Mouse (Mus musculus): Measurements from ENCODE around the gene Gltpd2. TPM values are rescaled to one million over a fixed set of nuclear protein-coding genes. Genes with fewer than 3 reads are reported as not detected.
A peak's percentile ranks its signal among the peaks of the same experiment; 100 is the strongest.
"Not testable (repeated sequence)": the region's sequence is repeated elsewhere in the genome, so short reads cannot be mapped to it uniquely, and the experiment has no call there.

Gltpd2 gene
- polyA plus RNA-seq, 1 experiment = not detected

GRCm38 (mm10) chr11:70509753-70510564 lies 9.0 kb upstream of the Gltpd2 start:
- Histone ChIP-seq H3K4me1 (ENCODE audit: control insufficient read depth, insufficient read depth, insufficient read length, low read length) (no peaks in the 10 kb centered on the region; the same call in 1 of the 2 replicates), H3K4me3 (ENCODE audit: insufficient read depth, low read depth, low read length) (no peak overlapping the region), H3K27ac (replicated peaks; ENCODE audit: low read depth, low read length) (no peak overlapping the region)

GRCm38 (mm10) chr11:70511242-70511641 lies 7.8 kb upstream of the Gltpd2 start:
- no peak overlapping the region for H3K27ac ChIP-seq (replicated peaks; ENCODE audit: low read depth, low read length)
- no peaks in the 10 kb centered on the region; the same call in 1 of the 2 replicates for H3K4me1 ChIP-seq (ENCODE audit: control insufficient read depth, insufficient read depth, insufficient read length, low read length)
- no peak overlapping the region for H3K4me3 ChIP-seq (ENCODE audit: insufficient read depth, low read depth, low read length)

GRCm38 (mm10) chr11:70511825-70512224 lies 7.2 kb upstream of the Gltpd2 start:
- Histone ChIP-seq H3K27ac (replicated peaks; ENCODE audit: low read depth, low read length) (no peak overlapping the region), H3K4me1 (ENCODE audit: control insufficient read depth, insufficient read depth, insufficient read length, low read length) (no peaks in the 10 kb centered on the region; the same call in 1 of the 2 replicates)

GRCm38 (mm10) chr11:70512709-70513342 lies 6.2 kb upstream of the Gltpd2 start:
- no peak overlapping the region for H3K27ac ChIP-seq (replicated peaks; ENCODE audit: low read depth, low read length)

More at GRCm38 (mm10) chr11:70511825-70512224, 7.2 kb upstream of the Gltpd2 start:
- H3K4me3 ChIP-seq (ENCODE audit: insufficient read depth, low read depth, low read length) = no peak overlapping the region

GRCm38 (mm10) chr11:70513520-70513919 lies 5.5 kb upstream of the Gltpd2 start:
- H3K4me3 ChIP-seq (ENCODE audit: insufficient read depth, low read depth, low read length) = no peak overlapping the region
- H3K4me1 ChIP-seq (ENCODE audit: control insufficient read depth, insufficient read depth, insufficient read length, low read length) = no peaks in the 10 kb centered on the region; the same call in 1 of the 2 replicates
- no peak overlapping the region for H3K27ac ChIP-seq (replicated peaks; ENCODE audit: low read depth, low read length)

More at GRCm38 (mm10) chr11:70512709-70513342, 6.2 kb upstream of the Gltpd2 start:
- Histone ChIP-seq H3K4me3 (ENCODE audit: insufficient read depth, low read depth, low read length) (no peak overlapping the region), H3K4me1 (ENCODE audit: control insufficient read depth, insufficient read depth, insufficient read length, low read length) (no peaks in the 10 kb centered on the region; the same call in 1 of the 2 replicates)

GRCm38 (mm10) chr11:70514288-70514687 lies 4.7 kb upstream of the Gltpd2 start, which contains the start of gene Vmo1:
Gene Vmo1, minus strand, starts transcription at chr11:70514616.
- no peak within 1 kb of the TSS for H3K27ac ChIP-seq (replicated peaks; ENCODE audit: low read depth, low read length)
- H3K4me1 ChIP-seq (ENCODE audit: control insufficient read depth, insufficient read depth, insufficient read length, low read length) = no peaks in the 10 kb centered on the region; the same call in 1 of the 2 replicates
- no peak within 1 kb of the TSS for H3K4me3 ChIP-seq (ENCODE audit: insufficient read depth, low read depth, low read length)

- H3K4me3 ChIP-seq (ENCODE audit: insufficient read depth, low read depth, low read length) = no peak overlapping the region
- no peak overlapping the region for H3K27ac ChIP-seq (replicated peaks; ENCODE audit: low read depth, low read length)
- H3K4me1 ChIP-seq (ENCODE audit: control insufficient read depth, insufficient read depth, insufficient read length, low read length) = no peaks in the 10 kb centered on the region; the same call in 1 of the 2 replicates
These were observed 2.6 kb upstream of the Gltpd2 start for GRCm38 (mm10) chr11:70516352-70516751.

- Histone ChIP-seq H3K4me3 (ENCODE audit: insufficient read depth, low read depth, low read length) (no peak overlapping the region), H3K27ac (replicated peaks; ENCODE audit: low read depth, low read length) (no peak overlapping the region), H3K4me1 (ENCODE audit: control insufficient read depth, insufficient read depth, insufficient read length, low read length) (no peaks in the 10 kb centered on the region; the same call in 1 of the 2 replicates)
These were observed 560 bp upstream of the Gltpd2 start for GRCm38 (mm10) chr11:70518436-70518835.

GRCm38 (mm10) chr11:70520178-70520769 lies 1.3 kb downstream of the Gltpd2 start:
- H3K27ac ChIP-seq (replicated peaks; ENCODE audit: low read depth, low read length) = 0 out of 2 replicates have a peak overlapping the region, but pooled peaks have one; percentile 2
- H3K4me3 ChIP-seq (ENCODE audit: insufficient read depth, low read depth, low read length) = peak overlapping the region; percentile 44
- no peaks in the 10 kb centered on the region for H3K4me1 ChIP-seq (ENCODE audit: control insufficient read depth, insufficient read depth, insufficient read length, low read length)

- H3K27ac ChIP-seq (replicated peaks; ENCODE audit: low read depth, low read length); H3K4me3 ChIP-seq (ENCODE audit: insufficient read depth, low read depth, low read length); H3K4me1 ChIP-seq (ENCODE audit: control insufficient read depth, insufficient read depth, insufficient read length, low read length): not testable (repeated sequence)
These were observed 4.5 kb downstream of the Gltpd2 start for GRCm38 (mm10) chr11:70523306-70523989.

GRCm38 (mm10) chr11:70524782-70525181 lies 5.8 kb downstream of the Gltpd2 start:
- H3K27ac ChIP-seq (replicated peaks; ENCODE audit: low read depth, low read length) = no peak overlapping the region
- H3K4me1 ChIP-seq (ENCODE audit: control insufficient read depth, insufficient read depth, insufficient read length, low read length) = no peaks in the 10 kb centered on the region; the same call in 1 of the 2 replicates
- peak overlapping the region; percentile 47 for H3K4me3 ChIP-seq (ENCODE audit: insufficient read depth, low read depth, low read length)

- H3K27ac ChIP-seq (replicated peaks; ENCODE audit: low read depth, low read length) = 0 out of 2 replicates have a peak within 1 kb of the TSS, but pooled peaks have one; percentile 54
These were observed 6.2 kb downstream of the Gltpd2 start, which contains the start of gene Psmb6 for GRCm38 (mm10) chr11:70525184-70525678. Gene Psmb6, plus strand, starts transcription at chr11:70525367.

GRCm38 (mm10) chr11:70525726-70526125 lies 6.7 kb downstream of the Gltpd2 start:
- H3K4me3 ChIP-seq (ENCODE audit: insufficient read depth, low read depth, low read length) = peak overlapping the region; percentile 75
- H3K27ac ChIP-seq (replicated peaks; ENCODE audit: low read depth, low read length) = no peak overlapping the region
- H3K4me1 ChIP-seq (ENCODE audit: control insufficient read depth, insufficient read depth, insufficient read length, low read length) = no peaks in the 10 kb centered on the region; the same call in 1 of the 2 replicates

More at GRCm38 (mm10) chr11:70525184-70525678, 6.2 kb downstream of the Gltpd2 start, which contains the start of gene Psmb6:
- Histone ChIP-seq H3K4me3 (ENCODE audit: insufficient read depth, low read depth, low read length) (peak within 1 kb of the TSS; percentile 75), H3K4me1 (ENCODE audit: control insufficient read depth, insufficient read depth, insufficient read length, low read length) (no peaks in the 10 kb centered on the region; the same call in 1 of the 2 replicates)

GRCm38 (mm10) chr11:70526211-70526610 lies 7.2 kb downstream of the Gltpd2 start:
- Histone ChIP-seq H3K4me1 (ENCODE audit: control insufficient read depth, insufficient read depth, insufficient read length, low read length) (no peaks in the 10 kb centered on the region; the same call in 1 of the 2 replicates), H3K4me3 (ENCODE audit: insufficient read depth, low read depth, low read length) (peak overlapping the region; percentile 75), H3K27ac (replicated peaks; ENCODE audit: low read depth, low read length) (no peak overlapping the region)

Measured in brown adipose tissue, adult 24 weeks (tissue).